Mouse (Mus musculus) c-Kit-positive CD71-positive TER-119-negative erythroid progenitor cells, embryonic 14.5 days (primary cell): ENCODE measurements around the gene Olfr652.

Experiments used
- DNase-seq: peaks from one replicate; pipeline ENCODE4 v3.0.0-alpha.2; 2013; ENCODE audit warnings: low read depth

Olfr652 gene

DNA sequence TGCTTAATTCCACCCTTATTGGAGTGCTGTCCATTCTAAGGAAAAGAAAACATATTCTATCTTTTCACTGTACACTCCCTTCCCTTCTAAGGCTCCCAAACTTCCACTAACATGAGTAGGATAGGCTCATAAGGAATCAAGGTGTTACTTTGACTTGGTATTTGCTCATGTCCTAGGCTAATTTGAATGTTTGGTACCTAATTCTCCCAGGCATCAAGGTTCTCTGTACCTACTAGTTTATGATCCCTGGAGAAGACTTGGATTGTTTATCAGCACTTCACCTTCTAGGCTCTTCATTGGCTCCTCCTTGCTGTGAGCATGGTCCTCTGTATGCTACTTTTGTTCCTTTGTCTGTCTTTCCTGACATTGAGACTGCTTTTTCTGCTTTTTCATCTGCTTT is at the start of gene Olfr652:
TSS of gene Olfr652 (plus strand) at position 301 of the 400 bp plus-strand sequence.
- DNase-seq, result no peak

DNA sequence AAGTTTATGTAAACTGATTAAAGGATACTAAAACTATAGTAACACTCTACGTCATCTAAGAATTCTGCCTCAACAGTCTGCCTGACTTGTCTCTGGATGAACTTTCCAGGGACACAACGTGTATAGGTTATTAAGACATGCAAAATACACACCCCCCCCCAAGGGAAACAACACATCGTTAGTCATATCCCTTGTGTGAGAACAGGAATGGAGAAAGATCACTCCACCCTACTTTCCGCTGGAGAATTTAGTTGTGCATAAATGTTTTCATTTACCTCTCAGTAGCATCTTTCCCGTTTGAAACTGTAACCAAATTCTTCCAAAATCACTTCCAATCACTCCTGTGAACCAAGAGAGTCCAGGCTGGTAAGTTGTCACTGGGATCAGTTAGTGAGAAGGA is 10.9 kb upstream of the Olfr652 start, which contains the start of gene Olfr651:
TSS of gene Olfr651 (plus strand) at position 301 of the 400 bp plus-strand sequence.
- no peak for DNase-seq

DNA sequence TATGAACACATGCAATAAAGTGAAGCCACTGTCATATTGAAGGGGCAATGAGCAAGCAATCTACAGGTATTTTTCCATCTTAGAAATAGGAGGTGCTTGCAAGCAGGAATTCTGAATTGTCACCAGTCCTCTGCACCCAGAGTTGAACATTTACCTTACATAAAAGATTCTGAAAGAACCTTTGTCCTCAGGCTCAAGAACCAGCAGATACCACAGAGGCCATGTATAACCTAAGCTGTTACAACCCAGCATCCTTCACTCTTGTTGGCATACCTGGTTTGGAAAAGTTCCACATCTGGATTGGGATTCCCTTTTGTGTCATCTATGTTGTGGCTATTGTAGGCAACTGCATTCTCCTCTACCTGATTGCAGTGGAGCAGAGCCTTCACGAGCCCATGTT is 8.0 kb upstream of the Olfr652 start:
- DNase-seq, result no peak

DNA sequence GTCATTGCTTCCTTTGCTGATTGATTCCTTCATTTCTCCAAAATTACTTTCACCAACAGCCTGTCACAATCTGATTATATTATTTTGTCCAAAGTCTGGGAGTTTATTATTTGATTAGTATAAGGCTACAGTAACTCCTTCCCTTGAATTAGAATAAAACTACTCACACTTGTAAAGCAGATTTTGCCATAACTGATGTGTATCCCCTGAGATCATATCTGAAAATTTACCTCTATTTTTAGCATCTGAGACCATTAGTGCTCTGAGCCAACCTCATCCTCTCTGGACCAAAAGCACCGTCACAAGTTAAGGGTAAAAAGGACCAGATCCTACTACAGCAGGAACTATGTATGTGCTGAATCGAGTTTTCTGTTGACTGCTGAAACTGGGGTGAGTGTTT is 16.3 kb downstream of the Olfr652 start, which contains the start of gene Olfr653:
TSS of gene Olfr653 (plus strand) at position 301 of the 400 bp plus-strand sequence.
- no peak for DNase-seq

DNA sequence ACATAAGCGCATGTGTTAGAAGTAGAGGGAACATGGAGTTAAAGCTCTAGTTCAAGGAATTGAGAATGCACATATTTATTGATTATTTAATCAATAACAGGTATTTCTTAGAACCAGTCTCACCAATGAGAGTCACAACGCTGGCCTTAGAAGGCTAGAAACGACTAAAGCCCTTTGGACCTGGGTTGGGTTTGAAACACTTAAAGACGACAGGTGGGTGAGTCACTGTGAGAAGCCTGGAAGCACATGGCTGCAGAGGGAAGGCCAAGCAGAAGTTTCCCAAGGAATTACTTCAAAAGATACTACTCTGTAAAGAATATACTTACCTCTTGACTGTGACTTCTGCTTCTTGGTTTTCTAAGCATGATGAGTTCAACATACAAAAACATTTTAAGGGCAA is 20.1 kb downstream of the Olfr652 start:
- no peak for DNase-seq

GRCm38 (mm10) chr7:104581429-104581828 is 20.7 kb downstream of the Olfr652 start:
- no peak for DNase-seq

DNA sequence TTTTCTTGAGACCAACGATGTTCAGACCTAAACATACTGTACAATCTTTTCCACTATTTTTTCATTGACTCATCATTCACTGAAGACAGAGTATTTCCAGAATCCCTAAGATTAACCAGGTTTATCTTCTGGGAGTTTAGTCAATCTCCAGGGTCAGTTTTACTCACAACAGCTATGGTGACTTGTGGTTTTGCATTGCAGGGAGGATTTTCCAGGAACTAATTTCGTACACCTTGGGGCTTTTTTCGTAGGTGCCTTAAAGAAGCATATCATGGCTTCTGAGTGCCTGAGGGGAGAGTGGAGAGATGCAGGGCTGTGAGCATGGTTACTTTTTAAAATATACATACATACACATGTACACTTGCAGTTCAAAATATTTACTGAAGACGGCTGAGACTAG is 26.0 kb downstream of the Olfr652 start, which contains the start of gene Olfr654:
TSS of gene Olfr654 (plus strand) at position 301 of the 400 bp plus-strand sequence.
- no peak for DNase-seq

GRCm38 (mm10) chr7:104588274-104588673 is 27.6 kb downstream of the Olfr652 start:
- no peak for DNase-seq

DNA sequence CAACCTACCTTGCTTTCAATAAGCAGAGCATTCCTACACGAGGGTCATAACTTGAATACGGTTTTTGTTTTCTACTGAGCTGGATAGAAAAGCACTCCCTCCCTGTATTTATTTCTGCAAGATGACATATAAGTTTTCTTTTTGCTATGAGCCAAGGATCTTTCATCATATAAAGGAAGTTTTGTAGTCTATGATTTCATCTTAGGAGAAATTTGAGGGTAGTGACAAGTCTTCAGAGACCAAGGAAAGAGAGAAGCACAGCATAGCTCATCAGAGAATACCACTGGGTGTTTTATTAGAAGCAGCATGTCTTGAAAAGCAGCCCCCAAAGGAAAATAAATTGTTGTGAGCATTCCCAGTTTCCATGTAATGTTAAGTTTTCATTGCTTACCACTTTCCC is 41.0 kb downstream of the Olfr652 start, which contains the start of gene Olfr655:
TSS of gene Olfr655 (minus strand) at position 101 of the 400 bp plus-strand sequence.
- DNase-seq, result no peak

GRCm38 (mm10) chr7:104603173-104603572 is 42.5 kb downstream of the Olfr652 start:
- peak; percentile 9 for DNase-seq

DNA sequence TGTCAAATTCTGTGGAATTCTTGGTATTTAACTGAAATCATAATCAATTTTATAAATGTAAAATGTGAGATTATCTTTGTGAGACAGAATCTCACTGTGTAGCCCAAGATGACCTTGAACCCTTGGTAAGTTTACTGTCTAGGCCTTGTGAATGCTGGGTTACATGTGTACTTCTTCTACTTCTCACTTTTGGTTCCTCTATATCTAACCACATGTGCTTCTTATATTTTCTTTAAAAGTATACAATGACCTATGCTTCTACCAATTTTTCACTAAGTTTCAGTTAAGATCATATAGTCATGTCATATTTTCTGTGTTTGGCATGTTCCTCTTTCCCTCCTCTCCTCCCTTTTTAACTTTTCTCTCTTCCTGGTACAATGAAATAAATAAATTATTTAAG is 44.0 kb downstream of the Olfr652 start:
- DNase-seq, result no peak

DNA sequence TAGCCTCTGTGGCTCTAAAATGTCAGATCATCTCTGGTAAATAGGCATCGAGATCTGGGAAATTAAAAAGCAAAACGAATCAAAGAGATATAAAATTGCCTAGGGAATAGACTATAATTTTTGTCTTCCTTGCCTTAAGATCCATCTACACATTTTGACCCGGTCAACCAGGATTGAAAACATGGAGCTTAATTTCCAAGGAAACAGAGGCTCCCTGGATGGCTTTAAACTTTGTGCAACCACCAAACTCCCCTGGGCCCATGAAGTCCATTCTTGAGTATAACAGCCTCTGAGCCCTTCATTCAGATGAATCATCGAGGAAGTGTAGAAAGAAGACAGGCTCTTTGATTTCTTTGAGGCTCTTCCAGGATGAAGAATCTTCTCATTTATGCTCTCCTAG is 53.0 kb downstream of the Olfr652 start, which contains the start of gene Olfr656:
TSS of gene Olfr656 (plus strand) at position 301 of the 400 bp plus-strand sequence.
- no peak for DNase-seq
